Mouse (Mus musculus): ENCODE results near the gene Srgap3. TPM values are rescaled to one million over a fixed set of nuclear protein-coding genes. Genes with fewer than 3 reads are reported as not detected.
A peak's percentile ranks its signal among the peaks of the same experiment; 100 is the strongest.

The Srgap3 gene
- total and polyA plus RNA-seq, 2 experiments from 2014 or later: 21.2 to 56.7 TPM

- Histone ChIP-seq H3K27ac (ENCODE audit: low read depth, low read length) (no peak overlapping the region), H3K4me2 (ENCODE audit: low read depth) (no peak overlapping the region), H3K36me3 (ENCODE audit: insufficient read depth) (peaks cover 2% of the 10 kb centered on the region), H3K4me3 (ENCODE audit: low read depth, low read length) (no peak overlapping the region), H3K4me1 (ENCODE audit: insufficient read depth) (no peaks in the 10 kb centered on the region), H3K9me3 (ENCODE audit: low read length) (no peaks in the 10 kb centered on the region), H3K9ac (no peak overlapping the region), H3K27me3 (ENCODE audit: insufficient read depth, low read length) (no peaks in the 10 kb centered on the region)
- DNase-seq (no peak), ATAC-seq (no peak)
- TF ChIP-seq CTCF (IDR thresholded peaks at IDR 0.05; ENCODE audit: low read depth): no peak
- WGBS: 93% methylated on average over 5 of the region's 5 CpGs
Measured at GRCm38 (mm10) chr6:112912552-112912951, 34.5 kb downstream of the Srgap3 start.

- H3K9me3 ChIP-seq (ENCODE audit: low read length): no peaks in the 10 kb centered on the region
- DNase-seq (no peak), ATAC-seq (no peak)
- TF ChIP-seq CTCF (IDR thresholded peaks at IDR 0.05; ENCODE audit: low read depth): no peak
- H3K36me3 ChIP-seq (ENCODE audit: insufficient read depth): no peaks in the 10 kb centered on the region
- no peak overlapping the region for H3K27ac ChIP-seq (ENCODE audit: low read depth, low read length)
- 81% methylated on average over 2 of the region's 2 CpGs for WGBS
- H3K9ac ChIP-seq: no peak overlapping the region
- H3K4me2 ChIP-seq (ENCODE audit: low read depth): no peak overlapping the region
- no peak overlapping the region for H3K4me3 ChIP-seq (ENCODE audit: low read depth, low read length)
- H3K27me3 ChIP-seq (ENCODE audit: insufficient read depth, low read length): no peaks in the 10 kb centered on the region
- H3K4me1 ChIP-seq (ENCODE audit: insufficient read depth): no peaks in the 10 kb centered on the region
Measured at GRCm38 (mm10) chr6:112909711-112910110, 37.4 kb downstream of the Srgap3 start.

- H3K27me3 ChIP-seq (ENCODE audit: insufficient read depth, low read length): no peaks in the 10 kb centered on the region
- H3K4me2 ChIP-seq (ENCODE audit: low read depth): no peak overlapping the region
- H3K9me3 ChIP-seq (ENCODE audit: low read length): no peaks in the 10 kb centered on the region
- no peaks in the 10 kb centered on the region; the same call in none of the 2 replicates for H3K4me1 ChIP-seq (ENCODE audit: insufficient read depth)
- 78% methylated on average over 8 of the region's 8 CpGs for whole genome bisulfite sequencing
- no peak for TF ChIP-seq CTCF (IDR thresholded peaks at IDR 0.05; ENCODE audit: low read depth)
- H3K36me3 ChIP-seq (ENCODE audit: insufficient read depth): no peaks in the 10 kb centered on the region
- ATAC-seq (no peak), DNase-seq (no peak)
- H3K9ac ChIP-seq: no peak overlapping the region
- no peak overlapping the region for H3K27ac ChIP-seq (ENCODE audit: low read depth, low read length)
- no peak overlapping the region for H3K4me3 ChIP-seq (ENCODE audit: low read depth, low read length)
Measured at GRCm38 (mm10) chr6:112907887-112908584, 39.0 kb downstream of the Srgap3 start.

GRCm38 (mm10) chr6:112903796-112904195, 43.3 kb downstream of the Srgap3 start:
- Histone ChIP-seq H3K9me3 (ENCODE audit: low read length) (no peaks in the 10 kb centered on the region), H3K27me3 (ENCODE audit: insufficient read depth, low read length) (no peaks in the 10 kb centered on the region), H3K4me1 (ENCODE audit: insufficient read depth) (peaks cover 20% of the 10 kb centered on the region), H3K4me3 (ENCODE audit: low read depth, low read length) (no peak overlapping the region), H3K36me3 (ENCODE audit: insufficient read depth) (no peaks in the 10 kb centered on the region), H3K27ac (ENCODE audit: low read depth, low read length) (peak overlapping the region; percentile 78; the same call in 1 of the 2 replicates), H3K9ac (no peak overlapping the region), H3K4me2 (ENCODE audit: low read depth) (no peak overlapping the region)
- TF ChIP-seq CTCF (IDR thresholded peaks at IDR 0.05; ENCODE audit: low read depth): no peak
- DNase-seq (no peak), ATAC-seq (no peak)
- WGBS: 84% methylated on average over 5 of the region's 5 CpGs

GRCm38 (mm10) chr6:112903226-112903625, 43.8 kb downstream of the Srgap3 start:
- WGBS: 3% methylated on average over 7 of the region's 7 CpGs
- peak; percentile 63 for DNase-seq

GRCm38 (mm10) chr6:112902791-112903190, 44.3 kb downstream of the Srgap3 start:
- Histone ChIP-seq H3K4me1 (ENCODE audit: insufficient read depth) (peaks cover 20% of the 10 kb centered on the region), H3K4me3 (ENCODE audit: low read depth, low read length) (0 out of 2 replicates have a peak overlapping the region, but pooled peaks have one; percentile 1), H3K27ac (ENCODE audit: low read depth, low read length) (peak overlapping the region; percentile 78), H3K4me2 (ENCODE audit: low read depth) (peak overlapping the region; percentile 2; the same call in 1 of the 2 replicates), H3K27me3 (ENCODE audit: insufficient read depth, low read length) (no peaks in the 10 kb centered on the region), H3K9ac (0 out of 2 replicates have a peak overlapping the region, but pooled peaks have one; percentile 25), H3K36me3 (ENCODE audit: insufficient read depth) (no peaks in the 10 kb centered on the region), H3K9me3 (ENCODE audit: low read length) (no peaks in the 10 kb centered on the region)
- DNase-seq (peak; percentile 22), ATAC-seq (peak; percentile 38; the same call in 1 of the 2 replicates)
- TF ChIP-seq CTCF (IDR thresholded peaks at IDR 0.05; ENCODE audit: low read depth): no peak
- 5% methylated on average over 4 of the region's 4 CpGs for WGBS

More at GRCm38 (mm10) chr6:112903226-112903625, 43.8 kb downstream of the Srgap3 start:
- ATAC-seq: peak; percentile 83
- Histone ChIP-seq H3K27ac (ENCODE audit: low read depth, low read length) (peak overlapping the region; percentile 78), H3K27me3 (ENCODE audit: insufficient read depth, low read length) (no peaks in the 10 kb centered on the region), H3K4me3 (ENCODE audit: low read depth, low read length) (no peak overlapping the region), H3K36me3 (ENCODE audit: insufficient read depth) (no peaks in the 10 kb centered on the region), H3K9me3 (ENCODE audit: low read length) (no peaks in the 10 kb centered on the region), H3K9ac (0 out of 2 replicates have a peak overlapping the region, but pooled peaks have one; percentile 25), H3K4me1 (ENCODE audit: insufficient read depth) (peaks cover 20% of the 10 kb centered on the region), H3K4me2 (ENCODE audit: low read depth) (no peak overlapping the region; the same call in none of the 2 replicates)
- TF ChIP-seq CTCF (IDR thresholded peaks at IDR 0.05; ENCODE audit: low read depth): no peak

- H3K36me3 ChIP-seq (ENCODE audit: insufficient read depth): no peaks in the 10 kb centered on the region
- TF ChIP-seq CTCF (IDR thresholded peaks at IDR 0.05; ENCODE audit: low read depth): no peak
- H3K9me3 ChIP-seq (ENCODE audit: low read length): no peaks in the 10 kb centered on the region
- H3K4me3 ChIP-seq (ENCODE audit: low read depth, low read length): no peak overlapping the region
- H3K27ac ChIP-seq (ENCODE audit: low read depth, low read length): 0 out of 2 replicates have a peak overlapping the region, but pooled peaks have one; percentile 47
- peaks cover 28% of the 10 kb centered on the region for H3K4me1 ChIP-seq (ENCODE audit: insufficient read depth)
- no peaks in the 10 kb centered on the region for H3K27me3 ChIP-seq (ENCODE audit: insufficient read depth, low read length)
- WGBS: 17% methylated on average over 6 of the region's 6 CpGs
- no peak overlapping the region for H3K9ac ChIP-seq
- DNase-seq (peak; percentile 61), ATAC-seq (peak; percentile 38)
- H3K4me2 ChIP-seq (ENCODE audit: low read depth): no peak overlapping the region
Measured at GRCm38 (mm10) chr6:112900306-112900705, 46.8 kb downstream of the Srgap3 start.
